Mouse (Mus musculus): ENCODE data around the gene Nufip2. TPM values are rescaled to one million over a fixed set of nuclear protein-coding genes. Genes with fewer than 3 reads are reported as not detected.

Gene Nufip2
- polyA plus RNA-seq, 1 experiment from 2014 or later, result 5.7 TPM

DNA sequence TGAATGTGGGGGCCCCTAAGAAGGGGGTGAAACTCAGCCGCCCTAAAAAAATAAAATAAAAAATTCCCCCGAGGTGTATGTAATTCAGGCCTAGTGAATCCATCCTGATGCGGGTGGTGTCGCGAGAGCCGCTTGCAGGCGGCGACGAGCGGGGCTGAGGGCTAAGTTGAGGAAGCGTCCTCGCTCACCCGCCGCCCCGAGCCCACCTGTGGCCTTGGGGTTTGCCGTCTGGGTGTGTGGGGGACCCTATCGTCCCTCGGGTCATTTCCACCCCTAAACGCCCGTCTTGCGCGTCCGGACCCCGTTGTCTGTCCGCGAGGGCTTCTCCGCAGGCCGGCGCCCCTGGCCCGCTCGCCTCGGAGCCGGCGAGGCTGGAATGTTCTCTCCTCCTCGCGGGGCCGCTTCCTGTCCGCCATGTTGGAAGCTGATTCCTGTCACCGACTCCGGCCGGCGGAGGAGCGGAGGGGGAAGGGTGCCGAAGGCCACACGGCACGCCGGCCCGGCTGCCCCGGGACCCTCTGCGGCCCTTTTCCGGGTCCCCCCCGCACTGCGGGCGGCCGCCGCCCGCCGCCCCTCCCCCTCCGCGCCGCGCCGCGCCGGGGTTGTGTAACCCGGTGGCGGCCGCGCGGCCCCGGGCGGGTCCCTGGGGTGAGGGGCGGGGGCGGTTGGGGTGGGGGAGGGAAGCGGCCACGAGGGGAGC is 1.0 kb downstream of the Nufip2 start:
- Histone ChIP-seq H3K36me3 (ENCODE audit: control insufficient read depth, insufficient read depth, low read length) (peaks cover 2% of the 10 kb centered on the region), H3K27me3 (ENCODE audit: control insufficient read depth, insufficient read depth, low read length) (no peaks in the 10 kb centered on the region), H3K4me1 (ENCODE audit: control insufficient read depth, insufficient read depth, low read length) (peaks cover 4% of the 10 kb centered on the region; the same call in 1 of the 2 replicates), H3K9me3 (ENCODE audit: control insufficient read depth, low read length) (no peaks in the 10 kb centered on the region), H3K4me3 (ENCODE audit: low read depth, low read length) (peak overlapping the region; percentile 91), H3K9ac (ENCODE audit: low read length) (peak overlapping the region; percentile 89), H3K4me2 (ENCODE audit: low read depth, severe bottlenecking) (peak overlapping the region; percentile 64), H3K27ac (replicated peaks; ENCODE audit: low read depth, low read length) (peak overlapping the region; percentile 94)
- peak; percentile 63; the same call in 1 of the 2 replicates for ATAC-seq (ENCODE audit: insufficient number of reproducible peaks, low FRiP score, low TSS enrichment, low read depth)
- DNase-seq (ENCODE audit: low spot score), result peak; percentile 83
- WGBS, result under 1% methylated on average over 46 of the region's 76 CpGs

- no peak for ATAC-seq (ENCODE audit: insufficient number of reproducible peaks, low FRiP score, low TSS enrichment, low read depth)
- peak overlapping the region; percentile 89 for H3K9ac ChIP-seq (ENCODE audit: low read length)
- peaks cover 4% of the 10 kb centered on the region; the same call in 1 of the 2 replicates for H3K4me1 ChIP-seq (ENCODE audit: control insufficient read depth, insufficient read depth, low read length)
- peak; percentile 65 for DNase-seq (ENCODE audit: low spot score)
- H3K27ac ChIP-seq (replicated peaks; ENCODE audit: low read depth, low read length), result peak overlapping the region; percentile 94
- H3K4me3 ChIP-seq (ENCODE audit: low read depth, low read length), result peak overlapping the region; percentile 91
- no peaks in the 10 kb centered on the region for H3K27me3 ChIP-seq (ENCODE audit: control insufficient read depth, insufficient read depth, low read length)
- WGBS, result 0% methylated on average over 22 of the region's 40 CpGs
- H3K9me3 ChIP-seq (ENCODE audit: control insufficient read depth, low read length), result no peaks in the 10 kb centered on the region
- peak overlapping the region; percentile 64 for H3K4me2 ChIP-seq (ENCODE audit: low read depth, severe bottlenecking)
- H3K36me3 ChIP-seq (ENCODE audit: control insufficient read depth, insufficient read depth, low read length), result peaks cover 7% of the 10 kb centered on the region
These were observed 1.7 kb downstream of the Nufip2 start for GRCm38 (mm10) chr11:77687541-77688131.

GRCm38 (mm10) chr11:77693026-77693425 is 7.1 kb downstream of the Nufip2 start:
- WGBS, result 100% methylated on average over 3 of the region's 3 CpGs
- no peak for DNase-seq (ENCODE audit: low spot score)
- Histone ChIP-seq H3K4me2 (ENCODE audit: low read depth, severe bottlenecking) (no peak overlapping the region), H3K27me3 (ENCODE audit: control insufficient read depth, insufficient read depth, low read length) (no peaks in the 10 kb centered on the region), H3K9ac (ENCODE audit: low read length) (no peak overlapping the region), H3K9me3 (ENCODE audit: control insufficient read depth, low read length) (no peaks in the 10 kb centered on the region), H3K4me1 (ENCODE audit: control insufficient read depth, insufficient read depth, low read length) (peaks cover 4% of the 10 kb centered on the region; the same call in 1 of the 2 replicates), H3K36me3 (ENCODE audit: control insufficient read depth, insufficient read depth, low read length) (peaks cover 27% of the 10 kb centered on the region), H3K4me3 (ENCODE audit: low read depth, low read length) (no peak overlapping the region), H3K27ac (replicated peaks; ENCODE audit: low read depth, low read length) (no peak overlapping the region)
- ATAC-seq (ENCODE audit: insufficient number of reproducible peaks, low FRiP score, low TSS enrichment, low read depth), result no peak

GRCm38 (mm10) chr11:77697232-77697631 is 11.3 kb downstream of the Nufip2 start:
- H3K4me1 ChIP-seq (ENCODE audit: control insufficient read depth, insufficient read depth, low read length), result no peaks in the 10 kb centered on the region
- 78% methylated on average over 2 of the region's 2 CpGs for WGBS
- ATAC-seq (ENCODE audit: insufficient number of reproducible peaks, low FRiP score, low TSS enrichment, low read depth) (no peak), DNase-seq (ENCODE audit: low spot score) (no peak)
- no peak overlapping the region for H3K27ac ChIP-seq (replicated peaks; ENCODE audit: low read depth, low read length)
- peaks cover 32% of the 10 kb centered on the region for H3K36me3 ChIP-seq (ENCODE audit: control insufficient read depth, insufficient read depth, low read length)
- no peaks in the 10 kb centered on the region for H3K27me3 ChIP-seq (ENCODE audit: control insufficient read depth, insufficient read depth, low read length)
- H3K4me2 ChIP-seq (ENCODE audit: low read depth, severe bottlenecking), result no peak overlapping the region
- H3K9me3 ChIP-seq (ENCODE audit: control insufficient read depth, low read length), result no peaks in the 10 kb centered on the region
- H3K4me3 ChIP-seq (ENCODE audit: low read depth, low read length), result no peak overlapping the region
- no peak overlapping the region for H3K9ac ChIP-seq (ENCODE audit: low read length)

DNA sequence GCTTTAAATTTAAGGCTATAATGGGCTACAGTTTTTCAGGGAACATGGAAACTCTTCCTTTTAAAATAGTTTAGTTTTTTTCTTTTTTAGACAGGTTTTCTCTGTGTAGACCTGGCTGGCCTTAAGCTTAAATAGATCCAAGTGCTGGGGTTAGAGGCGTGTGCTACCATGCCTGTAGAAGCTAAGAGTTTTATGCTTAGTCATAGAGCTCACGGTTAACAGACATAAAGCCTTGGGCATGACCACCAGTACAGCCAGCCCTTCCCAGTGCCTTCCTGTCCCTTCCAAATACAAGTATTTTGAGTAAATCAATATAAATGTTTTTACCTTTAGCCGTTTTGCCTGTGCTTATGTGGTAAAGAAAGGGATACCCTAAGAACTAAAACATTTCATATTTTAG is 20.0 kb downstream of the Nufip2 start:
- 92% methylated on average over 3 of the region's 3 CpGs for WGBS
- Histone ChIP-seq H3K27me3 (ENCODE audit: control insufficient read depth, insufficient read depth, low read length) (no peaks in the 10 kb centered on the region), H3K9ac (ENCODE audit: low read length) (no peak overlapping the region), H3K36me3 (ENCODE audit: control insufficient read depth, insufficient read depth, low read length) (peaks cover 9% of the 10 kb centered on the region; the same call in 1 of the 2 replicates), H3K4me2 (ENCODE audit: low read depth, severe bottlenecking) (no peak overlapping the region), H3K4me1 (ENCODE audit: control insufficient read depth, insufficient read depth, low read length) (no peaks in the 10 kb centered on the region), H3K9me3 (ENCODE audit: control insufficient read depth, low read length) (no peaks in the 10 kb centered on the region), H3K27ac (replicated peaks; ENCODE audit: low read depth, low read length) (no peak overlapping the region), H3K4me3 (ENCODE audit: low read depth, low read length) (no peak overlapping the region)
- DNase-seq (ENCODE audit: low spot score), result no peak
- ATAC-seq (ENCODE audit: insufficient number of reproducible peaks, low FRiP score, low TSS enrichment, low read depth), result no peak

GRCm38 (mm10) chr11:77709039-77709438 is 23.1 kb downstream of the Nufip2 start:
- 80% methylated on average over 3 of the region's 3 CpGs for WGBS
- DNase-seq (ENCODE audit: low spot score) (no peak), ATAC-seq (ENCODE audit: insufficient number of reproducible peaks, low FRiP score, low TSS enrichment, low read depth) (no peak)
- no peaks in the 10 kb centered on the region for H3K27me3 ChIP-seq (ENCODE audit: control insufficient read depth, insufficient read depth, low read length)
- peaks cover 4% of the 10 kb centered on the region; the same call in 1 of the 2 replicates for H3K36me3 ChIP-seq (ENCODE audit: control insufficient read depth, insufficient read depth, low read length)
- no peak overlapping the region for H3K9ac ChIP-seq (ENCODE audit: low read length)
- H3K4me3 ChIP-seq (ENCODE audit: low read depth, low read length), result no peak overlapping the region
- H3K9me3 ChIP-seq (ENCODE audit: control insufficient read depth, low read length), result no peaks in the 10 kb centered on the region
- no peaks in the 10 kb centered on the region for H3K4me1 ChIP-seq (ENCODE audit: control insufficient read depth, insufficient read depth, low read length)
- H3K27ac ChIP-seq (replicated peaks; ENCODE audit: low read depth, low read length), result no peak overlapping the region
- no peak overlapping the region for H3K4me2 ChIP-seq (ENCODE audit: low read depth, severe bottlenecking)

- Histone ChIP-seq H3K9me3 (ENCODE audit: control insufficient read depth, low read length) (no peaks in the 10 kb centered on the region), H3K4me2 (ENCODE audit: low read depth, severe bottlenecking) (no peak overlapping the region), H3K27me3 (ENCODE audit: control insufficient read depth, insufficient read depth, low read length) (no peaks in the 10 kb centered on the region), H3K36me3 (ENCODE audit: control insufficient read depth, insufficient read depth, low read length) (no peaks in the 10 kb centered on the region), H3K9ac (ENCODE audit: low read length) (no peak overlapping the region), H3K4me1 (ENCODE audit: control insufficient read depth, insufficient read depth, low read length) (no peaks in the 10 kb centered on the region), H3K27ac (replicated peaks; ENCODE audit: low read depth, low read length) (no peak overlapping the region), H3K4me3 (ENCODE audit: low read depth, low read length) (no peak overlapping the region)
- 93% methylated on average over 3 of the region's 3 CpGs for WGBS
- DNase-seq (ENCODE audit: low spot score) (no peak), ATAC-seq (ENCODE audit: insufficient number of reproducible peaks, low FRiP score, low TSS enrichment, low read depth) (no peak)
These were observed 27.8 kb downstream of the Nufip2 start for GRCm38 (mm10) chr11:77713736-77714135.

DNA sequence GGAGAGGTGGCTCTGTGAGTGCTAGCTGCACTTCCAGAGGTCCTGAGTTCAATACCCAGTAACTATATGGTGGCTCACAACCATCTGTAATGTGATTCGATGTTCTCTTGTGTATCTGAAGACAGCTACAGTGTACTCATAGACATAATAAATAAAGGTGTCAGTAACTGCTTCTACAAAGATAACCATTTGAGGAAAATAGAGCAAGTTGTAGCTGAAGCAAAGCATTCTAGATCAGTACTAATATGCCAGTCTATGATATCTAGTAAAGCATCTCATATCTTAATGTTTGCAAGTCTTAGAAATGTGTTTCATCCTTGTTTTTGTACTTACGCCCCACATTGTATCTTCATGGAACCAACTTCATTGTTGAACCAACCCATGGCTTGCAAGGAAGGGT is 33.1 kb downstream of the Nufip2 start:
- Histone ChIP-seq H3K4me1 (ENCODE audit: control insufficient read depth, insufficient read depth, low read length) (no peaks in the 10 kb centered on the region), H3K4me2 (ENCODE audit: low read depth, severe bottlenecking) (no peak overlapping the region), H3K36me3 (ENCODE audit: control insufficient read depth, insufficient read depth, low read length) (no peaks in the 10 kb centered on the region), H3K27me3 (ENCODE audit: control insufficient read depth, insufficient read depth, low read length) (no peaks in the 10 kb centered on the region), H3K9ac (ENCODE audit: low read length) (no peak overlapping the region), H3K9me3 (ENCODE audit: control insufficient read depth, low read length) (no peaks in the 10 kb centered on the region), H3K27ac (replicated peaks; ENCODE audit: low read depth, low read length) (no peak overlapping the region), H3K4me3 (ENCODE audit: low read depth, low read length) (no peak overlapping the region)
- 97% methylated on average over 2 of the region's 2 CpGs for WGBS
- ATAC-seq (ENCODE audit: insufficient number of reproducible peaks, low FRiP score, low TSS enrichment, low read depth) (no peak), DNase-seq (ENCODE audit: low spot score) (no peak)
